Mouse (Mus musculus) embryonic facial prominence, embryonic 11.5 days (tissue): ENCODE data around the gene Cbx5. TPM values are rescaled to one million over a fixed set of nuclear protein-coding genes. Genes with fewer than 3 reads are reported as not detected.
A peak's percentile ranks its signal among the peaks of the same experiment; 100 is the strongest.

Experiments
- ATAC-seq: fragments of 200-750 bp; cut with Nextera tagmentation; replicated peaks from 2 replicates; pipeline ENCODE4 v1.8.0; 2017; ENCODE audit warnings: low read depth; ENCODE audit not compliant: insufficient number of reproducible peaks, low FRiP score, low TSS enrichment
- DNase-seq: peaks from one replicate; pipeline ENCODE4 v3.0.0-alpha.2; 2015; ENCODE audit warnings: low spot score
- H3K27ac ChIP-seq: fragments of 300-500 bp; sonication (generic); replicated peaks from 2 replicates; pipeline ENCODE4 v1.5.1; 2014; ENCODE audit warnings: mild to moderate bottlenecking, low read depth, low read length, control low read depth
- H3K27me3 ChIP-seq: fragments of 300-500 bp; sonication (generic); 2 replicates; pipeline ENCODE4 v1.6.1; 2014; ENCODE audit warnings: mild to moderate bottlenecking, low read length, moderate library complexity, mixed read lengths; ENCODE audit not compliant: control insufficient read depth, insufficient read depth
- H3K36me3 ChIP-seq: fragments of 300-500 bp; sonication (generic); replicated peaks from 2 replicates; pipeline ENCODE4 v1.6.1; 2014; ENCODE audit warnings: low read depth, mild to moderate bottlenecking, low read length, moderate library complexity, mixed read lengths; ENCODE audit not compliant: control insufficient read depth, insufficient read depth
- H3K4me1 ChIP-seq: fragments of 300-500 bp; sonication (generic); 2 replicates; pipeline ENCODE4 v1.6.1; 2014; ENCODE audit warnings: low read length, mixed read lengths; ENCODE audit not compliant: control insufficient read depth, insufficient read depth
- H3K4me2 ChIP-seq: fragments of 300-500 bp; sonication (generic); 2 replicates; pipeline ENCODE4 v1.6.1; 2014; ENCODE audit warnings: low read depth, mild to moderate bottlenecking, control low read depth, low read length, moderate library complexity
- H3K4me3 ChIP-seq: fragments of 300-500 bp; sonication (generic); 2 replicates; pipeline ENCODE4 v1.5.1; 2014; ENCODE audit warnings: low read depth, low read length, control low read depth
- H3K9ac ChIP-seq: fragments of 300-500 bp; sonication (generic); replicated peaks from 2 replicates; pipeline ENCODE4 v1.6.1; 2014; ENCODE audit warnings: mild to moderate bottlenecking, control low read depth, low read length
- H3K9me3 ChIP-seq: fragments of 300-500 bp; sonication (generic); replicated peaks from 2 replicates; pipeline ENCODE4 v1.6.1; 2016; ENCODE audit warnings: mild to moderate bottlenecking, low read length, inconsistent platforms, mixed read lengths; ENCODE audit not compliant: control insufficient read depth
- WGBS: fragments of 180-500 bp; shearing (Covaris S2); extraction: QIAGEN DNeasy Blood & Tissue Kit; methylation state at CpG from one replicate; pipeline ENCODE4 v1.1.7; 2014; 5-methylcytosine and 5-hydroxymethylcytosine counted together
- polyA plus RNA-seq: library from polyadenylated mRNA; unstranded; fragments of >200 nt; fragmentation: Nextera tagmentation; extraction: Ambion mirVana; gene quantifications from 2 replicates; pipeline ENCODE4 v1.2.1, GENCODE M21; 2014

Gene Cbx5
- 210 and 217 TPM in 2 replicates for polyA plus RNA-seq

DNA sequence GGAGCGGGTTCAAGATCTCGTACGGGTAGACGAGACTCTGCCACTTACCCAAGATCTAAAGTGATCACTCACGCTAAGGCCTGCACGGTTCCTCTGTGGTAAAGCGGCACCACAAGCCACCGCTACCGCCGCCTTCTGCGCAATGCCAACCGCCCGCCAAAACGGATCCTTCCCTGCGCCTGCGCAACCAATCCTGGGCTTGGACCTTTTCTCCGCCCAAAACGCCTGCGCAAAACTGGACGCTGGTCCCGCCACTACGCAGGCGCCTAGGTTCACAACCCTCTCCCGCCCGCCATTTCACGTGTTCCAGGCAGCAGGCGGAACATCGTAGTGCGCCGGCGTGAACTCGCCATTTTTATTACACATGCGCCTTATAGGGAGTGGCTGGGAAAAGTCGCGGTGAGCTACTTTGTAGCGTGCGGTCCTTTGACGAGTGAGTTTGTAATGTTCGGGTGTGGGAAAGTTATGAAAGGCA is at the start of gene Cbx5:
Gene Cbx5, minus strand, starts transcription at position 132 of the 475 bp plus-strand sequence.
- Histone ChIP-seq H3K4me3 (peak within 1 kb of the TSS; percentile 74), H3K36me3 (peaks cover 10% of the 10 kb centered on the region), H3K27ac (peak within 1 kb of the TSS; percentile 91), H3K27me3 (no peaks in the 10 kb centered on the region), H3K4me1 (no peaks in the 10 kb centered on the region), H3K9ac (peak within 1 kb of the TSS; percentile 92), H3K9me3 (no peaks in the 10 kb centered on the region), H3K4me2 (peak within 1 kb of the TSS; percentile 47)
- peak; percentile 92 for ATAC-seq
- WGBS = under 1% methylated on average over 39 of the region's 39 CpGs
- peak; percentile 97 for DNase-seq

GRCm38 (mm10) chr15:103285778-103286417 is 46.3 kb upstream of the Cbx5 start:
- H3K27me3 ChIP-seq = no peaks in the 10 kb centered on the region
- no peak overlapping the region for H3K4me2 ChIP-seq
- DNase-seq (no peak), ATAC-seq (no peak)
- no peak overlapping the region for H3K27ac ChIP-seq
- no peak overlapping the region for H3K9ac ChIP-seq
- H3K9me3 ChIP-seq = no peaks in the 10 kb centered on the region
- no peaks in the 10 kb centered on the region for H3K36me3 ChIP-seq
- 87% methylated on average over 1 of the region's 1 CpGs for WGBS
- H3K4me3 ChIP-seq = no peak overlapping the region
- no peaks in the 10 kb centered on the region for H3K4me1 ChIP-seq

GRCm38 (mm10) chr15:103284647-103285046 is 45.0 kb upstream of the Cbx5 start:
- H3K9ac ChIP-seq = no peak overlapping the region
- no peak overlapping the region for H3K4me3 ChIP-seq
- no peaks in the 10 kb centered on the region for H3K4me1 ChIP-seq
- no peak for DNase-seq
- H3K36me3 ChIP-seq = no peaks in the 10 kb centered on the region
- H3K27me3 ChIP-seq = no peaks in the 10 kb centered on the region
- no peak overlapping the region for H3K27ac ChIP-seq
- no peaks in the 10 kb centered on the region for H3K9me3 ChIP-seq
- WGBS = 52% methylated on average over 2 of the region's 2 CpGs
- H3K4me2 ChIP-seq = no peak overlapping the region
- ATAC-seq = no peak

GRCm38 (mm10) chr15:103284066-103284465 is 44.5 kb upstream of the Cbx5 start:
- DNase-seq = peak; percentile 75
- Histone ChIP-seq H3K9ac (no peak overlapping the region), H3K27ac (no peak overlapping the region), H3K4me1 (no peaks in the 10 kb centered on the region), H3K36me3 (no peaks in the 10 kb centered on the region), H3K4me3 (no peak overlapping the region), H3K27me3 (no peaks in the 10 kb centered on the region), H3K4me2 (no peak overlapping the region), H3K9me3 (no peaks in the 10 kb centered on the region)
- WGBS = 71% methylated on average over 3 of the region's 3 CpGs
- ATAC-seq = no peak

DNA sequence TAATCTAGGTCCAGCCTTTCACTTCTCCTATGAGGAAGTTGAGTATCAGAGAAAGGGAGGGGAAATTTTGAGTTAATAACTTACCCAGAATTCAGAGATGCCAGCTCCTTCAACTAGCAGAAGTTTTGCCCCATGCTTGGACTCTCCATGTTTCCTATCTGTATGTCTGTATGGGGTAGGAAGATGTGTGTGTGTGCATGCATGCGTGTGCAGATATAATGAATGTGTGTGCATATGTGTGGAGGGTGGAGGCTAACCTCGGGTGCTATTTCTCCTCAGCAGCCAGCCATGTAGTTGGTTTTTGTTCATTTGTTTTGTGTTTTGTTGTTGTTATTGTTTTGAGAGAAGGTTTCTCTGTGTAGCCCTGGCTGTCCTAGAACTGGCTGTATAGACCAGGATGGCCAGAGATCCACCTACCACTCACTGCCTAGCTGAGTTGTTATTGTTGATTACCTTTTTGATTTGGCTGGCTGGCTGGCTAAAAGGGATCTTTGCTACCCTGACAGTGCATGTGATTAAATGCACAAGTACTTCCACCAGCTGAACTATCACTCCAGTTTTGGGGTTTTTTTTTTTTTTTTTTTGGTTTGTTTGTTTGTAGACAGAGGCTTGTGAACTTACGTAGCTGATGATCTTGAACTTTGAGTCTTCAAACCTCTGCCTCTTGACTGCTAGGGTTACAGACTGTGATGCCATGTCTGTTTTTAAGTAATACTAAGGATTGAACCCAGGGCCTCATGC is 42.0 kb upstream of the Cbx5 start:
- Histone ChIP-seq H3K36me3 (no peaks in the 10 kb centered on the region), H3K27me3 (no peaks in the 10 kb centered on the region), H3K9ac (no peak overlapping the region), H3K27ac (no peak overlapping the region), H3K4me2 (no peak overlapping the region), H3K4me1 (no peaks in the 10 kb centered on the region), H3K4me3 (no peak overlapping the region), H3K9me3 (no peaks in the 10 kb centered on the region)
- WGBS = 94% methylated on average over 3 of the region's 3 CpGs
- ATAC-seq (no peak), DNase-seq (no peak)

DNA sequence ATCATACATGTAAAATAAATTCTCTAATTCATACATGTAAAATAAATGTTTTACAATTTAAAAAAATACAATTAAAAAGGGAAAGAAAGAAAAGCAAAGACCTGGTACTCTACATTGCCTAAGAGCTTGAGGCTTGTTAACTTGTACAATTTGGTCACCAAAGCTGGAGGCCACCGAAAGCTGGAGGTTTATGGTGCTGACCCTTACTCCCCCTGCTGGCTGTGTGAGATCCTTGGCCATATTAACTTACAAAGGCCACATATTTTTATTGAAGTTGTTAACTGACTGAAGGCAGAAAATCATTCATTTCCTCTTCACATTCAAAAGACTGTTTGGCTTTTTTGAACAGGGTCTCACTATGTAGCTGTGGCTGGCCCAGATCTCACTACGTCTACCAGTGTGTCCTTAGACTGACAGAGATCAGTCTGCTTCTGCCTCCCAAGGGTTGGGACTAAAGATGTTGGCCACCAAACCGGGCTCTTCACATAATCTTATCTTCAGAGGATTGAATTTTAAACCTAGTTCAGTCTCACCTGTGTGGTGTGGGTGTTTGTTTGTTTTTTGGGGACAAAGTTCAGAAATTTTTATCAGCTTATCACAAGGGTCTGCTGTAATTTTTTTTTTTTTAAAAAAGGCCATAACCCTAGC is 41.3 kb upstream of the Cbx5 start:
- DNase-seq (peak; percentile 72), ATAC-seq (no peak)
- no peak overlapping the region for H3K4me2 ChIP-seq
- WGBS = 73% methylated on average over 3 of the region's 3 CpGs
- no peak overlapping the region for H3K4me3 ChIP-seq
- no peaks in the 10 kb centered on the region for H3K4me1 ChIP-seq
- H3K27me3 ChIP-seq = no peaks in the 10 kb centered on the region
- no peak overlapping the region for H3K9ac ChIP-seq
- no peak overlapping the region for H3K27ac ChIP-seq
- no peaks in the 10 kb centered on the region for H3K9me3 ChIP-seq
- no peaks in the 10 kb centered on the region for H3K36me3 ChIP-seq

GRCm38 (mm10) chr15:103279750-103280149 is 40.1 kb upstream of the Cbx5 start:
- WGBS = 67% methylated on average over 3 of the region's 3 CpGs
- Histone ChIP-seq H3K36me3 (no peaks in the 10 kb centered on the region), H3K9me3 (no peaks in the 10 kb centered on the region), H3K4me3 (no peak overlapping the region), H3K4me2 (no peak overlapping the region), H3K9ac (no peak overlapping the region), H3K27ac (no peak overlapping the region), H3K4me1 (no peaks in the 10 kb centered on the region), H3K27me3 (no peaks in the 10 kb centered on the region)
- ATAC-seq (no peak), DNase-seq (peak; percentile 53)

DNA sequence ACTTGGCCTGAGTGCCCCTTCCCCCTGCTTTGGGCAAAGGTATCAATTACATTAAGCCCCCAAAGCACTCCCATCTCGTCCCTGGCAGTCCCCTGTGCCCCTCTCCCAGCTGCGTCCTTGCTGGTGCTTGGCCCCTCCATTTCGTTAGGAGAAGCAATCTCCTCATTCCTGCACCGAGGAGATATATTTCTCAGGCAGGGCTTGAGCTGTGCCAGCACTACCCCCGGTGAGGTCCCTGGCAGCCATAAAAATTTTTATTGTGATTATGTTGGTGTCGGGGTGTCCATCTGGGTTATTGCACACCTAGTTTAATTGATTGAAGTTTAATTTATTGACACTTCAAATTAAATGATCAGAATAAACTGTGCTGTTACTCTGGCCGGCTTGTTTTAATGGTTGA is 38.3 kb upstream of the Cbx5 start:
- ATAC-seq = no peak
- H3K4me1 ChIP-seq = no peaks in the 10 kb centered on the region
- H3K4me3 ChIP-seq = no peak overlapping the region
- no peak overlapping the region for H3K4me2 ChIP-seq
- H3K27me3 ChIP-seq = no peaks in the 10 kb centered on the region
- no peak overlapping the region for H3K9ac ChIP-seq
- H3K36me3 ChIP-seq = no peaks in the 10 kb centered on the region
- no peaks in the 10 kb centered on the region for H3K9me3 ChIP-seq
- no peak overlapping the region for H3K27ac ChIP-seq
- 52% methylated on average over 7 of the region's 7 CpGs for WGBS
- DNase-seq = no peak
